Mouse (Mus musculus): Measurements from ENCODE around the gene Kif27. TPM values are rescaled to one million over a fixed set of nuclear protein-coding genes. Genes with fewer than 3 reads are reported as not detected.
A peak's percentile ranks its signal among the peaks of the same experiment; 100 is the strongest.

Kif27 gene
- total RNA-seq, 2 experiments from 2014 or later = 2.9 to 3.9 TPM

GRCm38 (mm10) chr13:58276256-58276655, 82.7 kb downstream of the Kif27 start:
- DNase-seq = no peak

DNA sequence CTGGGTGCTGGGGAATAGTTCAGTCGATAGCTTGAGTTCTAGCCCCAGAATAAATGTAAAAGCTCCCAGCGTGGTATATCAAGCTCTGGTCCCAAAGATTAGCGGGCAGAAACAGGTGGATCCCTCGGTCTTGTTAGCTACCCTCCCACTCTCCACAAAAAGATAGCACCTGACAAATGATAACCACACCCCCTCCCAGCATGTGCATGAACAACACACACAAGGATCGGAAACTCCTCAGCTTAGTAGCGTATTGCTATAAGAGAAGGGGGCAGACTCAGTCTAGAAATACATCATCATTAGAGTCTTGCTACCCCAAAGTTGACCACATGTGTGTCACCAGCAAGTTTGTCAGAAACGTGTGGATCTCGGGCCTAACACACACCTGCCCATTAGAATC, 83.3 kb downstream of the Kif27 start, which contains the start of gene Gkap1:
Gene Gkap1 (minus strand): TSS at position 101 of the 400 bp plus-strand sequence.
- DNase-seq = no peak

DNA sequence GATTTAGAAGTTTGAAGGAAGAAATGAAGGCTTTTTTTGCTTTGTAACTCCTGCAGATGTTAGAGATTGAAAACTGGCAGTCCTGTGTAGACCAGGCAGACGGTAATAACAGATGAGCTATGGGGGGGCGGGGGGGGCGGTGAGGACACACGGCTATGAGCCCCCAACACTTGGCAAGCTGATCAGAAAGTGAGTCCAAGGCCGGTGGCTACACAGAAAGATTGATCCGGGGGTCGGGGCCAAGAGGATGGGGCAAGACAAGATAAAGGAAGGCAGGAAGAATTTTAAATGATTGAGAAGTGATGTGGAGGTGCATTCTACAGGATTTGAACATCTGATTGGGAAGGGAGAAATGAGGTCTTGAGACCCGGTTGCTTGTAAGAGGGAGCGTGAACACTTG, 83.8 kb downstream of the Kif27 start:
- no peak for DNase-seq

GRCm38 (mm10) chr13:58274259-58274991, 84.5 kb downstream of the Kif27 start:
- DNase-seq = peak; percentile 50 to 52

DNA sequence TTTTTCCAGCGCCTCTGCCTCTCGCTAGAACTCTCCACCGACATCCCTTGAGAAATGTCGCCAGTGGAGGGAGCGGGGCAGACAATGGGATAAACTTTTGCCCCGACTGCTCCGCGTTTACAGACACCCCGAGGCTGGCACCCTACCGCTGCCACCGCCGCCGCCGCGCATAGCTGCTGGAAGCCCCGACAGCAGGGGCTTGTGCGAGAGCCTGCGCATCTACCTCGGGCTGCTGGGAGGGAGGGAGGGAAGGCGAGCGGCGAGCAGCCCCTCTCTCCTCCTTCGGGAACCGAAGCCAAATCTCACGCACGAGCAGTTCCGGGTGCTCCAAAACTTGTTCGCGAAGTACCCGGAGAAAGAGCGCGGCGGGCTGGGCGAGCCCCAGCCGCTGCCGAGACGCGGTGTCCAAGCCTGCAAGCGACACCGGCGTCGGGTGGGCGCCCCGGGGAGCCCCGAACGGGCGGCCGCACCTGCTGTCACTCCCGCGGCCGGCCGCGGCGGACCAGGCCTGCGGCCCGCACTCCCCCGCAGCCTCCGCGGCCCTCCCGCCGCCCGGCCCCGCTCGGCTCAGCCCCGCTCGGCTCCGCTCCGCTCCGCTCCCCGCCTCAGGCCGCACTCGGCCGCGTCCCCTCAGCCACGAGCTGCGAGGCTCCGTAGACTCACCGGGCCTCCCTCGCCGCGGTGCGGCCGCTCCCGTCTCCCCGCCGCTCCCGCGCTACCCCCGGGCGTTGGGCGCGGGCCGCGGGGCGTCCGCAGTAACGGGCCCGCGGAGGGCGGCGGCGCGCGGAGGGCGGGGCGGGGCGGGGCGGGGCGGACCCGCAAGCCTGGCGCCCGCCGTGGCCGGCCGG, 85.3 kb downstream of the Kif27 start:
- DNase-seq = peak; percentile 20 to 25

DNA sequence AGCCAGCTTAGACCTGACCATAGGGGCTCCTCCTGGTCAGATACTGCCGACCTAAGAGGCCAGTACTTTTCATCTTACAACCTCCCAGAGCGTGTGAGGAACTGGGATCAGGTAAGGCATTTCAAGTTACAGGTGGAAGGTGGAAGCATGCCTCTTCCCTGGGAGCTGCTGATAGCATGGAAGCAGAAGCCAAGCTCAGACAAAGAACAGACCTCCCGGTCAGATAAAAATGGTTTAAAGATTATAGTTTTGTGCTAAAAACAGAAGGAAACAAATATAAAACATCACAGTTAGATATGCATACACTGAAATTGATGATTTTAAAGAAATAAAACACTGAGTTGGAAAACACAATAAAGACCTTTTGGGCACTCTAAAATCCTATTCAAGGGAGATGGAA, 92.1 kb downstream of the Kif27 start:
- no peak for DNase-seq

DNA sequence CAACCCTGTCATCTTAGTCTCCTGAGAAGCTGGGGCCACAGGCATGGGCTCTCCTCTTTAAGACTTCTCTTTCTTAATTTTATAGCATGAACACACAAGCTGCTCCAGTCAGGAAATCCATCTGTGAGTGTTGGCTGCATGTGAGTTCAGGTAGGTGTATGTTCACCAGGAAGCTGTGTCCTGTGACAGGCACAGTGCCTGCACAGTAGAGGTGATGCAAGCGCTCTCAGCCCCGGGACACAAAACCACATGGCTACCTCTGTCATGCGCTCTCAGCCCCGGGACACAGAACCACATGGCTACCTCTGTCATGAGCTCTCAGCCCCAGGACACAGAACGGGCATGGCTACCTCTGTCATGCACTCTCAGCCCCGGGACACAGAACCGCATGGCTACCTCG, 95.4 kb downstream of the Kif27 start:
- no peak for DNase-seq

GRCm38 (mm10) chr13:58261674-58262073, 97.2 kb downstream of the Kif27 start:
- no peak for DNase-seq

GRCm38 (mm10) chr13:58253268-58253667, 105.7 kb downstream of the Kif27 start:
- DNase-seq = no peak

- no peak for DNase-seq
Observed at GRCm38 (mm10) chr13:58248957-58249356, 110.0 kb downstream of the Kif27 start.

Small RNA genes within 50 kb of the gene (microRNA-seq; reads per million reads assigned to microRNA genes)
- gene Mir6369 = 0 reads per million in 2 experiments
- 85.1 to 93.2 reads per million in 2 experiments for gene Mir7-1

Other genes with a start within 250 kb of the Kif27 start
- 10 to 100 TPM; 50.4 to 52.7 TPM for gene Klhl3, start 245.5 kb downstream of the Kif27 start, total RNA-seq (2021)
- 100 to 1,000 TPM; 112 to 119 TPM for gene Hnrnpa0, start 230.6 kb downstream of the Kif27 start, total RNA-seq (2021)
- 10 to 100 TPM; 27.5 to 29.9 TPM for gene Idnk, start 201.5 kb downstream of the Kif27 start, total RNA-seq (2021)
- gene Ubqln1, start 143.5 kb downstream of the Kif27 start, total RNA-seq (2021) = 100 to 1,000 TPM; 148 to 155 TPM
- gene Gkap1, start 83.4 kb downstream of the Kif27 start, total RNA-seq (2021) = 10 to 100 TPM; 22.2 to 23.5 TPM
- 1 to 10 TPM; 6.3 to 7.6 TPM for gene 2210016F16Rik, start 26.1 kb upstream of the Kif27 start, total RNA-seq (2021)
- gene Rmi1, start 43.1 kb upstream of the Kif27 start, total RNA-seq (2021) = 10 to 100 TPM; 17.7 to 19.5 TPM
- gene Hnrnpk, start 44.2 kb upstream of the Kif27 start, total RNA-seq (2021) = 100 to 1,000 TPM; 670 to 686 TPM

All from layer of hippocampus, postnatal 36 days (tissue).